Mouse (Mus musculus) effector memory CD4-positive, alpha-beta T cell, adult 5 months (primary cell): ENCODE measurements around the gene Pgs1. TPM values are rescaled to one million over a fixed set of nuclear protein-coding genes. Genes with fewer than 3 reads are reported as not detected.

Experiments used
- polyA plus RNA-seq: library from polyadenylated mRNA; unstranded; fragments of 100-300 nt; shearing (Covaris generic); gene quantifications from one replicate; pipeline ENCODE4 v1.2.1, GENCODE M21; 2017

Pgs1 gene
- 40.1 TPM for polyA plus RNA-seq

GRCm38 (mm10) chr11:117986126-117987031 lies at the start of gene Pgs1:
Gene Pgs1, plus strand, starts transcription at chr11:117986292.

GRCm38 (mm10) chr11:117969945-117970872 lies 15.9 kb upstream of the Pgs1 start, which contains the start of gene Socs3:
Gene Socs3, minus strand, starts transcription at chr11:117970047.

Other genes with a start within 250 kb of the Pgs1 start
- 53.2 TPM for gene Tmc8, start 204.2 kb upstream of the Pgs1 start, polyA plus RNA-seq
- gene Tmc6, start 204.1 kb upstream of the Pgs1 start, polyA plus RNA-seq: 104 TPM
- gene 6030468B19Rik, start 188.6 kb upstream of the Pgs1 start, polyA plus RNA-seq: not detected
- gene Gm20708, start 176.6 kb upstream of the Pgs1 start, polyA plus RNA-seq: not detected
- gene Syngr2, start 176.6 kb upstream of the Pgs1 start, polyA plus RNA-seq: 102 TPM
- 14.8 TPM for gene Afmid, start 160.4 kb upstream of the Pgs1 start, polyA plus RNA-seq
- gene Tk1, start 160.2 kb upstream of the Pgs1 start, polyA plus RNA-seq: 11.6 TPM
- 0.69 TPM for gene Birc5, start 137.0 kb upstream of the Pgs1 start, polyA plus RNA-seq
- not detected for gene Tmem235, start 125.5 kb upstream of the Pgs1 start, polyA plus RNA-seq
- 7.1 TPM for gene Tha1, start 112.8 kb upstream of the Pgs1 start, polyA plus RNA-seq
- 466 TPM for gene Socs3, start 16.2 kb upstream of the Pgs1 start, polyA plus RNA-seq
- 0.20 TPM for gene Dnah17, start 144.3 kb downstream of the Pgs1 start, polyA plus RNA-seq